Mouse (Mus musculus) heart, adult 2 months (tissue): Measurements from ENCODE around the gene Sf3a3. TPM values are rescaled to one million over a fixed set of nuclear protein-coding genes. Genes with fewer than 3 reads are reported as not detected.

Experiments
- DNase-seq, 2 experiments: peaks; one replicate each; pipeline ENCODE4 v3.0.0; 2021
- H3K27ac ChIP-seq: fragments of 200-600 bp; 2 replicates; pipeline ENCODE4 v1.8.1; 2022
- H3K27me3 ChIP-seq: fragments of 200-500 bp; 2 replicates; pipeline ENCODE4 v1.6.1; 2012; ENCODE audit warnings: mild to moderate bottlenecking, low read length, inconsistent platforms, mixed read lengths; ENCODE audit not compliant: control insufficient read depth, insufficient read depth
- H3K36me3 ChIP-seq: fragments of 200-500 bp; 2 replicates; pipeline ENCODE4 v1.6.1; 2012; ENCODE audit warnings: low read length, inconsistent platforms; ENCODE audit not compliant: control insufficient read depth, insufficient read depth
- H3K4me1 ChIP-seq: fragments of 200-500 bp; 2 replicates; pipeline ENCODE4 v1.6.1; 2011; ENCODE audit warnings: low read length; ENCODE audit not compliant: control insufficient read depth, insufficient read depth
- H3K4me3 ChIP-seq: fragments of 200-600 bp; 2 replicates; pipeline ENCODE4 v1.8.1; 2022
- H3K79me2 ChIP-seq: fragments of 200-500 bp; replicated peaks from 2 replicates; pipeline ENCODE4 v1.6.1; 2012; ENCODE audit warnings: mild to moderate bottlenecking, inconsistent platforms, low read length, moderate library complexity, mixed read lengths; ENCODE audit not compliant: control insufficient read depth, insufficient read depth
- H3K9ac ChIP-seq: fragments of 200-500 bp; 2 replicates; pipeline ENCODE4 v1.6.1; 2012; ENCODE audit warnings: low read depth, mild to moderate bottlenecking, control low read depth, inconsistent platforms, low read length, mixed read lengths
- CTCF ChIP-seq: fragments of 200-600 bp; IDR thresholded peaks from 2 replicates; pipeline ENCODE4 v1.8.1; 2022; ENCODE audit warnings: antibody characterized with exemption, mild to moderate bottlenecking, moderate library complexity
- EP300 ChIP-seq: fragments of 200-500 bp; IDR thresholded peaks from 2 replicates; pipeline ENCODE4 v1.6.1; 2011; ENCODE audit warnings: low read depth, low read length, control low read depth; ENCODE audit not compliant: insufficient read depth
- POLR2A ChIP-seq: fragments of 200-500 bp; IDR thresholded peaks from 2 replicates; pipeline ENCODE4 v1.6.1; 2011; ENCODE audit warnings: mild to moderate bottlenecking, low read depth, low read length, control low read depth; ENCODE audit not compliant: insufficient read depth
- WGBS: fragments of 180-500 bp; shearing (Covaris S2); methylation state at CpG from one replicate; pipeline ENCODE4 v1.1.7; 2018; 5-methylcytosine and 5-hydroxymethylcytosine counted together
- intact Hi-C: fragments of 180-260 bp; cut with DNase I; formaldehyde crosslinking; loops from one replicate; pipeline ENCODE4 v1.15.1; 2025
- polyA plus RNA-seq: library from polyadenylated mRNA; depleted of rRNA; stranded (reverse); fragments of >200 nt; gene quantifications from 2 replicates; pipeline ENCODE4 v1.2.3, GENCODE M21; 2012
- total RNA-seq, 2 experiments: library from RNA; stranded (reverse); gene quantifications; 2 replicates each; pipeline ENCODE4 v1.2.3; 2021

Sf3a3 gene
- total and polyA plus RNA-seq, 3 experiments: 7.7 to 19.4 (median 18.0) TPM

GRCm38 (mm10) chr4:124747851-124748250 lies 33.3 kb downstream of the Sf3a3 start:
- H3K27ac ChIP-seq: no peak overlapping the region
- no peak overlapping the region for H3K4me3 ChIP-seq
- H3K4me1 ChIP-seq: peaks cover 6% of the 10 kb centered on the region
- WGBS: 80% methylated on average over 4 of the region's 4 CpGs
- intact Hi-C loops: no loop called here
- no peaks in the 10 kb centered on the region for H3K79me2 ChIP-seq
- DNase-seq: no peak
- TF ChIP-seq CTCF (no peak), POLR2A (no peak), EP300 (no peak)
- no peaks in the 10 kb centered on the region for H3K27me3 ChIP-seq
- no peaks in the 10 kb centered on the region for H3K36me3 ChIP-seq
- H3K9ac ChIP-seq: no peak overlapping the region

GRCm38 (mm10) chr4:124751300-124752250 lies 37.0 kb downstream of the Sf3a3 start:
- under 1% methylated on average over 75 of the region's 75 CpGs for WGBS

GRCm38 (mm10) chr4:124752281-124753199 lies 38.0 kb downstream of the Sf3a3 start:
- intact Hi-C loops: loop anchor here (5.0 kb wide), 1 partner anchor 50 kb away; the partner anchor contains the start of gene Mtf1
- DNase-seq: no peak
- Histone ChIP-seq H3K27ac (peak overlapping the region; percentile 41; the same call in 1 of the 2 replicates), H3K27me3 (no peaks in the 10 kb centered on the region), H3K4me3 (peak overlapping the region; percentile 94), H3K9ac (peak overlapping the region; percentile 81), H3K36me3 (peaks cover 4% of the 10 kb centered on the region), H3K4me1 (peaks cover 11% of the 10 kb centered on the region), H3K79me2 (peaks cover 7% of the 10 kb centered on the region)
- TF ChIP-seq EP300 (no peak), CTCF (no peak), POLR2A (no peak)
- WGBS: 15% methylated on average over 15 of the region's 15 CpGs

More at GRCm38 (mm10) chr4:124751300-124752250, 37.0 kb downstream of the Sf3a3 start:
- Histone ChIP-seq H3K27ac (peak overlapping the region; percentile 60), H3K4me3 (peak overlapping the region; percentile 94), H3K79me2 (peaks cover 4% of the 10 kb centered on the region), H3K27me3 (no peaks in the 10 kb centered on the region), H3K9ac (peak overlapping the region; percentile 81), H3K36me3 (peaks cover 4% of the 10 kb centered on the region), H3K4me1 (peaks cover 11% of the 10 kb centered on the region)
- intact Hi-C loops: loop anchor here (5.0 kb wide), 1 partner anchor 51 kb away; the partner anchor contains the start of gene Mtf1
- peak; percentile 99 for DNase-seq
- peak; percentile 62 for TF ChIP-seq POLR2A
- TF ChIP-seq CTCF: peak; percentile 27
- 0 out of 2 replicates have a peak, but pooled peaks have one; percentile 38 for TF ChIP-seq EP300

DNA sequence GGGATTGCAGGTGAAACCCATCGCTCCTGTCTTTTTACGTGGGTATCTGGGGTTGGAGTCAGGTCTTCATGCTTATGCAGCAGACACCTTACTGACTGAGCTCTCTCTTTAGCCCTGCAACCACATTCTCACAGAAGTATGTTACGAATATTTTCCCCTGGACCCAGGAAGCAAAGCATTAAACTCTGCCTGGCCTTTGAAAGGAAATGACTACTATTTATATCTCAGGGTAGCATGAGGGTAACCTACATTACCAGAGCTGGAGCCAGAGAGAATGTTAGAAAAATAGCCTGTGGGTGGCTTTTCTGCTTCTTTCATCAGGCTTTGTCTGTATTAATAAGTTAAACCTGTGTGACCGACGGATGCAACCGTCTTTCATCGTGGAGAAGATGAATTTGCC lies 41.0 kb downstream of the Sf3a3 start:
- no peak overlapping the region for H3K9ac ChIP-seq
- no peaks in the 10 kb centered on the region for H3K27me3 ChIP-seq
- no peak for DNase-seq
- peak overlapping the region; percentile 55 for H3K27ac ChIP-seq
- TF ChIP-seq CTCF (no peak), POLR2A (no peak), EP300 (no peak)
- intact Hi-C loops: no loop called here
- H3K4me1 ChIP-seq: peaks cover 14% of the 10 kb centered on the region
- H3K79me2 ChIP-seq: peaks cover 7% of the 10 kb centered on the region
- no peak overlapping the region for H3K4me3 ChIP-seq
- peaks cover 4% of the 10 kb centered on the region for H3K36me3 ChIP-seq
- WGBS: 43% methylated on average over 7 of the region's 7 CpGs

DNA sequence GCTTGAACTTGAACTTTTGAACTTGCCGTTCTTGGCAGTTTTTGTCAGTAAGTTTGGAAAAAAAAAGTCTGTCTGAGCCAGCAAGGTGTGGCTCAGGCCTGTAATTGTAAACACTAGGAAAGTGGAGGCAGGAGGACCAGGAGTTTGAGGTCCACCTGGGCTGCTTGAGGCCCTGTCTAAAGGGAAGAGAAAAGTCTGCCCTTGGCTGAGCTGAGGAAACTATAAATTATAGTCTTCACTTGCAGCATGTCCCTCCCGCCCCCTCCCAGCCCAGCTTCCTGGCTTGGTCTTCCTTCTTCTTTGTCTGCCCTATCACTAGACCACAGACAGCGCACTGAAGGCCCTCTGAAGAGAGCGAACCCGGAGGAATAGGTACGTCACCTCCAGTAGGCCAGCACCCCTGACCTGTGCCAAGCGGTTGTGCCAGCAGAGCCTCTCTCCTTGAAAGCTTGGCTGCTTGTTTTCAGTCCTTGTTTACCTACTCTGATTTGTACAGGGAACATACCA lies 44.8 kb downstream of the Sf3a3 start:
- Histone ChIP-seq H3K27ac (peak overlapping the region; percentile 7; the same call in 1 of the 2 replicates), H3K27me3 (no peaks in the 10 kb centered on the region), H3K79me2 (peaks cover 5% of the 10 kb centered on the region), H3K36me3 (peaks cover 4% of the 10 kb centered on the region), H3K4me3 (no peak overlapping the region), H3K4me1 (peaks cover 6% of the 10 kb centered on the region), H3K9ac (no peak overlapping the region)
- no peak for TF ChIP-seq CTCF
- DNase-seq: peak in 1 of 2 experiments; percentile 20
- 35% methylated on average over 7 of the region's 7 CpGs for WGBS
- intact Hi-C loops: no loop called here
